Mouse (Mus musculus) embryonic fibroblast, embryonic 13.5 days (primary cell): ENCODE measurements around the gene Aldh3b2.

Experiments
- CTCF ChIP-seq: IDR thresholded peaks from 2 replicates; pipeline ENCODE4 v1.5.1; 2011; ENCODE audit warnings: mild to moderate bottlenecking, control low read depth, low read length, moderate library complexity, borderline replicate concordance; ENCODE audit not compliant: insufficient read depth
- POLR2A ChIP-seq: IDR thresholded peaks from 2 replicates; pipeline ENCODE4 v1.6.1; 2011; ENCODE audit warnings: low read depth, mild to moderate bottlenecking, control low read depth, low read length, moderate library complexity

GRCm38 (mm10) chr19:4018743-4019583 lies 46.8 kb downstream of the Aldh3b2 start:
- TF ChIP-seq CTCF (peak; percentile 58; the same call in 1 of the 2 replicates), POLR2A (no peak)
